Mouse (Mus musculus) CH12.LX (cell line): Measurements from ENCODE around the gene Fer.

Experiments
- CHD2 ChIP-seq: IDR thresholded peaks from 2 replicates; pipeline ENCODE4 v1.6.1; 2011; ENCODE audit warnings: low read length, improper control_type of control experiment
- CTCF ChIP-seq, 2 experiments: IDR thresholded peaks in 1 of 2; conservative IDR thresholded peaks in 1 of 2; 2 replicates each; pipeline ENCODE4 v1.5.1; 2011 to 2012; ENCODE audit warnings: low read depth in 2 of 2, low read length in 2 of 2, improper control_type of control experiment in 1 of 2, inconsistent platforms in 1 of 2, mild to moderate bottlenecking in 1 of 2, moderate library complexity in 1 of 2
- E2F4 ChIP-seq: IDR thresholded peaks from 2 replicates; pipeline ENCODE4 v1.6.1; 2011; ENCODE audit warnings: low read depth, low read length, improper control_type of control experiment; ENCODE audit not compliant: insufficient replicate concordance
- KAT2A ChIP-seq: IDR thresholded peaks from 2 replicates; pipeline ENCODE4 v1.6.1; 2012; ENCODE audit warnings: low read length, improper control_type of control experiment, inconsistent platforms; ENCODE audit not compliant: insufficient replicate concordance
- MAZ ChIP-seq: IDR thresholded peaks from 2 replicates; pipeline ENCODE4 v1.6.1; 2012; ENCODE audit warnings: low read depth, mild to moderate bottlenecking, inconsistent platforms, low read length, improper control_type of control experiment, moderate library complexity
- MYC ChIP-seq: IDR thresholded peaks from 2 replicates; pipeline ENCODE4 v1.6.1; 2011; ENCODE audit warnings: low read depth, mild to moderate bottlenecking, improper control_type of control experiment, low read length
- POLR2A ChIP-seq: IDR thresholded peaks from 2 replicates; pipeline ENCODE4 v1.6.1; 2011; ENCODE audit warnings: low read depth, mild to moderate bottlenecking, improper control_type of control experiment, low read length
- ZNF384 ChIP-seq: IDR thresholded peaks from 2 replicates; pipeline ENCODE4 v1.6.1; 2012; ENCODE audit warnings: low read depth, low read length, improper control_type of control experiment, inconsistent platforms

GRCm38 (mm10) chr17:63930634-63931033, 67.8 kb downstream of the Fer start:
- TF ChIP-seq MAZ (no peak), CTCF (conservative IDR thresholded peaks at IDR 0.05 in 1 of 2, IDR thresholded peaks at IDR 0.05 in 1 of 2; ENCODE audit: low read depth in 2 of 2, low read length in 2 of 2) (no peak), CHD2 (no peak), POLR2A (no peak), ZNF384 (no peak), MYC (no peak), KAT2A (no peak), E2F4 (no peak)
